Mouse (Mus musculus) cortical plate, adult 2 months (tissue): Measurements from ENCODE around the gene Rpp38. TPM values are rescaled to one million over a fixed set of nuclear protein-coding genes. Genes with fewer than 3 reads are reported as not detected.

ENCODE experiments used
- H3K27ac ChIP-seq: fragments of 200-500 bp; 2 replicates; pipeline ENCODE4 v1.5.1; 2012; ENCODE audit warnings: low read length, control low read depth, inconsistent platforms; ENCODE audit not compliant: insufficient read depth
- H3K4me1 ChIP-seq: fragments of 200-500 bp; 2 replicates; pipeline ENCODE4 v1.6.1; 2011; ENCODE audit warnings: low read length; ENCODE audit not compliant: control insufficient read depth, insufficient read depth
- H3K4me3 ChIP-seq: fragments of 200-500 bp; 2 replicates; pipeline ENCODE4 v1.5.1; 2011; ENCODE audit warnings: mild to moderate bottlenecking, low read length, control low read depth; ENCODE audit not compliant: insufficient read depth
- CTCF ChIP-seq: fragments of 200-500 bp; IDR thresholded peaks from 2 replicates; pipeline ENCODE4 v1.5.1; 2011; ENCODE audit warnings: mild to moderate bottlenecking, control low read depth, low read length; ENCODE audit not compliant: insufficient read depth; ENCODE audit errors: extremely low read depth
- POLR2A ChIP-seq: fragments of 200-500 bp; IDR thresholded peaks from 2 replicates; pipeline ENCODE4 v1.6.1; 2011; ENCODE audit warnings: mild to moderate bottlenecking, low read length, control low read depth; ENCODE audit not compliant: insufficient read depth; ENCODE audit errors: extremely low read depth
- polyA plus RNA-seq: library from polyadenylated mRNA; depleted of rRNA; stranded (reverse); fragments of >200 nt; gene quantifications from 2 replicates; pipeline ENCODE4 v1.2.3, GENCODE M21; 2012; rRNA removed

The Rpp38 gene
- polyA plus RNA-seq, result 11.0 and 11.7 TPM in 2 replicates

DNA sequence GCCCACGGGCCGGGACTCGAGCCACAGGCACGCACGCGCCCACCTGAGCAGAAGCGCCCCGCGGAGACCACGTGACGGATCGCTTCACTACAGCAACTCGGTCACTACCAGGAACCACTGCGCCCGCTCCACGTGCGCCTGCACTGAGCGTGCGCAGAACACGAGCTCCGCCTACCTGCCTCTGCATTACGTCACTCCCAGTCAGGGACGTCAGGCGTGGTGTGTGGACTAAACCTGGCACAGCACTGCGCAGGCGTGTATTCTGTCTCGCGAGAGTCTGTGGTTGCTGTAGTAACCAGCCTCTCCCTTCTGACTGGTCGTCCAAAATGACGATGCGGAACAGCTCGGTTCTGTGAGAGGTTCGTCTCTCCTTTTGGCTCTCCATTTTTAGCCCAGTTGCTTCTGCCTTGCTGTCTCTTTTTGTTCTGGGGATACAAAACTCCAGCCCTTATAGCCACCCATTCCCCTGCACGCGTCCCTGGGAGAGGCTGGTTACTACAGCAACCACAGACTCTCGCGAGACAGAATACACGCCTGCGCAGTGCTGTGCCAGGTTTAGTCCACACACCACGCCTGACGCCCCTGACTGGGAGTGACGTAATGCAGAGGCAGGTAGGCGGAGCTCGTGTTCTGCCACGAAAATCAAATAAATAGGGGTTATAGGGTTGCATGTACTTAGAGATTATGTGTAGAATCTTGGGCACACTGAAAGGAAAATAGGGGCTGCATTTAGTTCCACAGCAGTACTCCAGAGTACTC, at the start of gene Rpp38:
Gene Rpp38, minus strand, starts transcription at position 160 of the 759 bp plus-strand sequence.
- Histone ChIP-seq H3K4me1 (peaks cover 2% of the 10 kb centered on the region; the same call in 1 of the 2 replicates), H3K4me3 (peak within 1 kb of the TSS; percentile 51), H3K27ac (peak within 1 kb of the TSS; percentile 83)
- TF ChIP-seq CTCF (no peak), POLR2A (peak; percentile 67; the same call in 1 of the 2 replicates)

DNA sequence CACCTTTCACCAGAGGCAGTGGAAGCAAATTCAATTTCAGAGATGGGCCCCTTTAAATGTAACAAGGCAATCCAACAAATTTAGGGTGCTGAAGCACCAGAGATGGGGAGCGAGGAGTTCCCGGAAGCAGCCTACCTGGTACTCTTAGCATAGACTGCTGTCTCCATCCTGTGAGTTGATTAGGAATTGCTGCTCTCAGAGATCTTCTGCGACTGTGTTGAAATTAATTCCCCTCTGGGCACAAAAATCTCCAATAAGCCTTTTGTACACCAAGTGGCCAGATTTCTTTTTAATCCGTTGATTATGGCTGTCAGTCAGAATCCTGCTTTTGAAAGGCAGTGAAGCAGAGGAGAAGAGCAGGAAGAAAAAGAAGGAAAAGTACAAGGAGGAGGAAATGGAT, 32.7 kb upstream of the Rpp38 start:
- TF ChIP-seq POLR2A (no peak), CTCF (no peak)

GRCm38 (mm10) chr2:3361067-3361466, 28.6 kb upstream of the Rpp38 start:
- no peak for TF ChIP-seq POLR2A
- no peak for TF ChIP-seq CTCF
- H3K4me3 ChIP-seq, result no peak overlapping the region
- no peak overlapping the region for H3K27ac ChIP-seq
- no peaks in the 10 kb centered on the region for H3K4me1 ChIP-seq

More for the DNA sequence above, 32.7 kb upstream of the Rpp38 start:
- no peak overlapping the region for H3K4me3 ChIP-seq
- H3K27ac ChIP-seq, result no peak overlapping the region
- H3K4me1 ChIP-seq, result no peaks in the 10 kb centered on the region

DNA sequence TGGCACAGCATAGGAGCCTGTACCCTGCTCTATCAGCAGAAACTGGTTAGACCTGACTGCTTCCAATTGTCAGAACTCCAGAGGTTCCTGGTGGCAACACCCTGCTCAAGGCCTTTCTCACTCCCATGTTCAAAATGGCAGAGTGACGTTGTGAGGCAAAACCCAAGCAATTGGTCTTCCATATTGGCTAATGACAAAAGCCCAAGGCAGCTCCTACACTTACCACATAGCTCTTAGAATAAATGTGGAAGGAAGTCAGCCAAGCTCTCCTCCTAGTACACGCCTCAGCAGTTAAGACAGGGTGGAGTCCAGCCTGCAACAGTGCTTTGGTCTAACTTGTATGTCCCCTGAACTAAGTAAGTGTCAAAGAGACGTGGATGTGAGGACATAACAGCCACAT, 25.4 kb upstream of the Rpp38 start:
- TF ChIP-seq POLR2A, result no peak
- TF ChIP-seq CTCF, result no peak
- no peak overlapping the region for H3K27ac ChIP-seq
- H3K4me3 ChIP-seq, result no peak overlapping the region
- H3K4me1 ChIP-seq, result no peaks in the 10 kb centered on the region

DNA sequence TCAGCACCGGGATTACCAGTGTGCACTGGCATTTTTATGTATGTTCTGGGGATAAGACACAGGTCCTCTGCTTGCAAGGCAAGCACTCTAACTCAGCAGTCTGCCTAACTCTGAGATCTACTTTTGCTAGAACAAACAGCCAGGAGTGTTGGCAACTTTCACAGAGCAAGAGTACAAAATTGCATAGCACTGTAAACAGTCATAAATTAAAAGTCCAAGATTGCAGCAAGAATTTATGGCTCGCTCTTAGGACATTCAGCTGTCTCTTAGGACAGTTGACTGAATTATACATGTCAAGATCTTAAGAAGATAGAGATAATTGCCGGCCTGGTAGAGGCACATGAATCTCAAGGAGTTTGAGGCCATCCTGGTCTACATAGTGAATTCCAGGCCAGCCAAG, 23.9 kb upstream of the Rpp38 start:
- no peak for TF ChIP-seq CTCF
- TF ChIP-seq POLR2A, result no peak
- H3K27ac ChIP-seq, result no peak overlapping the region
- no peaks in the 10 kb centered on the region for H3K4me1 ChIP-seq
- H3K4me3 ChIP-seq, result no peak overlapping the region

DNA sequence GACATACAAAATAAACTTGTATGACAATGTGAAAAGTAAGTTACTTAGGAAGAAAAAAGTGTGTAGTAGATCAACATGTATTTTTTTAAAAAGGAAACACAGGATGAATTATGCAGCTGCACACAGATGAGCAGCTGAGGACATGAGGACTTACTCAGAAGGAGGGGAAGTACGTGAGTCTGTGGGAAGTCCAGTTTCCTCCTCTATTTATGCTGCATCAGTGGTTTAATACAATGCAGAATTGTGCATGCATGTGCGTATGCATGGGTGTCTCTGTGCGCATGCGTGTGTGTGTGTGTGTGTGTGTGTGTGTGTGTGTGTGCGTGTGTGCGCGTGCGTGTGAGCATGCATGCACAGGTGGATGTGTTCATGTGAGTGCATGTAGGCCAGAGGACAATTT, 23.4 kb upstream of the Rpp38 start:
- TF ChIP-seq CTCF (no peak), POLR2A (no peak)

DNA sequence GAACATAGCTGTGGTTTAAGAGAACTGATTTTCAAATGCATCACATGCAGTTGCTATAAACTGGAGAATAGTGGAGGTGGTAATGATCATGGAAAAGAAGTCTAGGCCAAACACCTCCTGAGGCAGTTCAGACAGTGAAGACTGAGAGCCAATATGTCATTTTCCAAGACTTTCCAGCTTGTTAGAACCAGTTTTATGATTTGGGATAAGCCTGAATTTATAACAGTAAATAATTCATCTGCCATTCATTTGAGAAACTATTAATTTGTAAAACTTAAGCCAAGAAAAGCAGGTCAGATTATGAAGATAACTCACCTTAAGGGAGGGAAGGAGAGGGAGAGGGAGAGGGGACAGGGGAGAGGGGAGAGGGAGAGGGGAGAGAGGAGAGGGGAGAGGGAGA, 20.7 kb upstream of the Rpp38 start:
- no peaks in the 10 kb centered on the region for H3K4me1 ChIP-seq
- no peak overlapping the region for H3K4me3 ChIP-seq
- TF ChIP-seq CTCF (no peak), POLR2A (no peak)
- no peak overlapping the region for H3K27ac ChIP-seq

More for the DNA sequence above, 23.4 kb upstream of the Rpp38 start:
- H3K27ac ChIP-seq, result no peak overlapping the region
- no peak overlapping the region for H3K4me3 ChIP-seq
- no peaks in the 10 kb centered on the region for H3K4me1 ChIP-seq

DNA sequence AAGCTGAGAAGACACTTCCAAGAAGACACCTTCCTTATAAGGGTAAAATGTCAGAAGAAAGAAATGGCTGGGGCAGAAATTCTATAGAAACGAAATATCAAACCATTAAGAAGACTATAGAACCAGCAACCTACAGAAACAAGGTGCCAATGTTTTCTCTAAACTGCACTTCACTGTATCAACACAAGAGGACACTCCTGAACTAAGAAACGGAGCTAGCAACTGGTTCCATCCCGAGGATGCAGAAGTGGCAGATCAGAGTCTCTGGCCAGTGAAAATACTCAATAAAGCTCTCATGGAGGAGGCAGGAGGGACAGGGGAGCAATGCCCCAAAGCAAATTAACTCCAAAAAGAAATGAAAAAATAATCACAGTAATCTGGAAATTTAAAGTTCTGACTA, 16.5 kb upstream of the Rpp38 start:
- no peak overlapping the region for H3K4me3 ChIP-seq
- peak; percentile 77 for TF ChIP-seq CTCF
- no peak for TF ChIP-seq POLR2A
- H3K27ac ChIP-seq, result no peak overlapping the region
- H3K4me1 ChIP-seq, result no peaks in the 10 kb centered on the region

GRCm38 (mm10) chr2:3348422-3348821, 16.0 kb upstream of the Rpp38 start:
- Histone ChIP-seq H3K27ac (no peak overlapping the region), H3K4me1 (no peaks in the 10 kb centered on the region), H3K4me3 (no peak overlapping the region)
- TF ChIP-seq CTCF (no peak), POLR2A (no peak)
